Mouse (Mus musculus): Measurements from ENCODE around the gene Colca2.

Gene Colca2

DNA sequence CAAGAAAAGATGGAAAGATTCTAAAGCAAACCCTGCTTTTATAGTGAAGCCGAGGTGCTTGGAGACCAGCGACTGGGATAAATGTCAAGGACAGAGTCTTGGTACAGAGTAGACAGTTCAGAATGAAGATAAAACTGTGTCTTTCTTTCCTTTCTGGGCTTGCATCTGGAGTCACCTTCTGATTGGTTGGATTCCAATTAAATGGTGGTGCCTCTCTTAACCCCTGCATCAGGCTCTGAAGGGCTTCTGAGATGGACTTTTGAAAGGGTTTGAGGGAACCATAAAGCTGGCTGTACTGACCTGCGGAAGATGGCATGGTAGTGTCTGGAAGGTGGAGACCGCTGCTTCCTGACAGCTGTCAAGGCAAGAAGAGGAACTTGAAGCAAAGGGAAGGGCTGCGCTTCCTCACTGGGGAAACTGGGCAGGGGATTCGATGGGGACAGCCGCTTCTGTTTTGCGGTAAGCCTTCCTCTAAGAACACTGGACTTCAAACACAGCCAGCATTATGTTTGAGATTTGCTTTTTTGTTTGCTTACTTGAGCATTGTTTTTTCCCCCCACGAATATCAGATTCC lies 4.7 kb downstream of the Colca2 start:
- intact Hi-C loops (cut with DNase I), result no loop called here

DNA sequence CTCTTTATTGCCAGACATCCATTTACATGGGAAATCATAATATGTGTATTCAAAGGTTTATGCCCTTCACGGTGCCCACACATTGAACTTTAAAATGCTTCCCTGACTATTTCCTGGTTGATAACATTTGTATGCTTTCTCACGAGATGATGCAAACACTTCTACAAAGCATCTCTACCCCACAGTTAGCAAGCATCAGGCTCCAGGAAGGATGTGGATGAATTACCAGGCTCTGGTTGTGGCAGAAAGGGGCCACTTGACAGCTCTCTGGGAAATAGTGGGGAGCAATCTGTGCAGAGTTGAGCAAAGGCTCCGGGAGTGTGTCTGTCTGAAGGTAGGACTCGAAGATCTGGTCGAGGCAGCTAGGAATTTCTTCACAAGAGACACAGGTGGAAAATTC lies 6.3 kb downstream of the Colca2 start:
- intact Hi-C loops (cut with DNase I), result no loop called here

DNA sequence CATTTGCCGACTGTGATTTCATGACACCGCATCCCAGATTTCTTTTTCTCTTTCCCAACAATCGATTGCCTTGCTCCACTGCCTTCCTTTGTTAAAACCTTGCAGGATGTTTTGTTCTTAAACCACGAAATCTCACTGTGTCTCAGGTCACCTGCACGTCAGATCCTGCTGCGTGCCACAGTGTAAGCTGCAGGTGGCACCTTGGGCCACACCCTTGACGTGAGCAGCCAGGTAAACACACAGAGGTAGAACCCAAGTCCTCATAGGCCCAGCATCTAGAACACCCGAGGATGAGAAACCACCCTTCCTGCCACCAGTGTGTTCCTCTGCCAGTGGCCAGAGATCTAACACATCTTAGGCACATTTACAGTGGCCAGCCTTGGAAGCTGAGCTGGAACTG lies 7.3 kb downstream of the Colca2 start:
- intact Hi-C loops (cut with DNase I), result no loop called here

DNA sequence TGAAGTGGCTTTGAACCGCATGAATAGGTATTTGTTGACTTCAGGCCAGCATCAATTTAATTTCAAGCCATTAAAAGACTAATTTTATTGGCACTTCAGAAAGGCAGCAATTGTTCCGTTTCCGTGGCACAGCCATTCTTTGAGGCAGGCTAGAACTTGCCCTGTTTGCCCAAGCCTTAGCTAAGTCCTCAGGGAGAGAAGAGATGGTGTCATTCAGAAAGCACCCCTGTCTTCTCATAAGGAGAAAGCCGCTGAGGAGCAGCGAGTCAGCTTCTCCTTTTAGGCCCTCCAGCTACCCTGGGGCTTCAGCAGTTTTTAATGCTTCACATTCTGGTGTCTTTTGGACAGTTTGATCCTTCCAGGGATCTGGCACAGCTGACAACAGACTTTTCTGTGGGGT lies 9.5 kb downstream of the Colca2 start:
- intact Hi-C loops (cut with DNase I), result no loop called here

DNA sequence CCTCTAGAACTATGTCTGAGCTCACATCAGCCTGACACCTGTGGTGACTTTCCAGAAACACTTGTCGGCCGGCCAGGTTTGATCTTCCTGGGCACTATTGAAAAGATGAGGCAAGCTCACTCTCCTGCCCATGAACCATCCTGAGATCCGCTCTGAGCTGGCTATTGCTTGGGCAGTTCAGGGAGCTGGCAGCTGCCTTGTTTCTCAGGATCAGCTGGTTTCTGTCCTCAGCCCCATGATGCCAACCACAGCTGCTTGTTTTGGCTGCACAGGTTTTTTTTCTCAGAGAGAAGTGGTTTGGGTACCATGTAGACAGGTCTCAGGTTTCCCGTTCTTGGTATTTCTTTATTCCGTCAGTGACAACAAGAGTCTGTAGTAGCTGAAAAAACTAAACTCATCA lies 19.9 kb downstream of the Colca2 start:
- intact Hi-C loops (cut with DNase I), result no loop called here

DNA sequence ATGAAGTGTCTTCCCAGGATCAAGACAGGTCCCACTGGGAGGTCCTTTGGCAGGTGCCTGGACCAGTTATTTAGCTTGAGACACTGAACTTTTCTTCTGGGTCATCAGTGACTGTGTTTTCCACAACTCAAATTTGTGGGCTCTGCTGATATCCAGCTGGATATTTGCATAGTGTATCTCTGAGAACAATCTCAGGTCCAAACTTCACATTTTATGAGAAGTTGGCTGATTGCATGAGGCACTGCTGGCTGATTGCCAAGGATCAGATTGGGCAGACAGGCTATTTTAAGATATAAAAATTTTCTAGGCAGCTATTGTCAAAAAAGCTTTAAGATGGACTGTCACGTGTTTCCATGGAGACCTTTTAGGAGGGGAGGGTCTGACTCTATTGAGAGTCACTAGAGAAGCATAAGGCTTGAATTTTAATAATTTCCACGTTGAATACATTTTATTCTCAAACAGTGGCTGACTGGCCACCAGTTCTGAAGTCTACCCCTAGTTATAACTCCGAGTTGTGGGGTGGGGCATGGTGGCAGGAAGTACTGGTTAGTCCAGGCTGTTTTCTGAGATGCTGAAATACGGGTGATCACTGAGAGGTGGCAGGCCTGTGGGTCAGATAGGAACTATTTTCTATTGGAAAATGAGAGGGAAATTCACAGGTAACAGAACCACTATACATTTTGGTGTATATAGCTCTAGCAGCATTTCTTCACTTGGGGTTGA lies 21.4 kb downstream of the Colca2 start:
- intact Hi-C loops (cut with DNase I), result no loop called here

DNA sequence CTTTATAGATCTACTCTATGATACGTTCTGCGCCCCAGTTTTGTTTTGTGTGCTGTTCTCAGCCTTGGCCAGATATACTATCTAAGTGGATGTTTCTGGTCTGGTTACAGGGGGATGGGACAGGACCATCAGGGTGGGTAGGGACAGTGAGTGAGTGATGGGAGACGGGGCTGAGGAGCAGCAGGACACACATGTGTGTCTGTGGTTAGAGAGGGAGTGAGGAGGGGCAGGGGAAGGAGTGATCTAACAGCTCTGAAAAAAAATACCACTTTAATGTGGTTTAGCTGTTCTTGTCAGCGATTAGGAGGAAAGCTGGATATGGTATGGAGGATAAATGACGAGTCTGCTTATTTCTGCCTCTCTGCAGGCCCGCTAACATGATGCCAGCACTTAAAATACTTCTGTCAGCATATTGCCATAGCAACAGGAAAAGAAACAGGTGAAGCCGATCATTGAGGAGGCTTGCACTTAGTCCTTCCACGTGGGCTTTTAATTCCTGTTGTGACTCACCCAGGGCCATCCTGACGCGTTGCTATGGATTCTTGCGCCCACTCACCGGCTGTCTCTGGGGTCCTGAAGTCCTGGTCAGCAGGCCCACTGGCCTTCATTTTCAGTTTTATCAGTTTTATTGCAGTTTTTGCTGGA lies 39.5 kb downstream of the Colca2 start:
- intact Hi-C loops (cut with DNase I), result no loop called here

DNA sequence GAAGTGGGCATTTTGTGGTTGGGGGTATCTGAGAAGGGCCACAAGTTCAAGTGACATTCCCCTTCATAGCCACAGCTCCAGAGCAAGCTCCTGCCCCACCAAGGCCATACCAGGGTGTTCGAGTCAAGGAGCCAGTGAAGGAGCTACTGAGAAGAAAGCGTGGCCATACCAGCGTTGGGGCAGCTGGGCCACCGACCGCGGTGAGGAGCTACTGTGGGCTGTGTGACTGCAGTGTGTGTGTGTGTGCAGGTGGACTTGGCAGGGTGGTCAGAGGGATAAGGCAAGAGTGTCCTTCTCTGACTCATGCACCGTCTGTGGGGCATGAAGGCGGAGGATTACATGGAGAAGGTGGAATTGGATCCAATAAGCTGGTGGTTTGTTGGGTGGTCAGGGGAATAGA lies 46.2 kb downstream of the Colca2 start:
- intact Hi-C loops (cut with DNase I), result no loop called here

DNA sequence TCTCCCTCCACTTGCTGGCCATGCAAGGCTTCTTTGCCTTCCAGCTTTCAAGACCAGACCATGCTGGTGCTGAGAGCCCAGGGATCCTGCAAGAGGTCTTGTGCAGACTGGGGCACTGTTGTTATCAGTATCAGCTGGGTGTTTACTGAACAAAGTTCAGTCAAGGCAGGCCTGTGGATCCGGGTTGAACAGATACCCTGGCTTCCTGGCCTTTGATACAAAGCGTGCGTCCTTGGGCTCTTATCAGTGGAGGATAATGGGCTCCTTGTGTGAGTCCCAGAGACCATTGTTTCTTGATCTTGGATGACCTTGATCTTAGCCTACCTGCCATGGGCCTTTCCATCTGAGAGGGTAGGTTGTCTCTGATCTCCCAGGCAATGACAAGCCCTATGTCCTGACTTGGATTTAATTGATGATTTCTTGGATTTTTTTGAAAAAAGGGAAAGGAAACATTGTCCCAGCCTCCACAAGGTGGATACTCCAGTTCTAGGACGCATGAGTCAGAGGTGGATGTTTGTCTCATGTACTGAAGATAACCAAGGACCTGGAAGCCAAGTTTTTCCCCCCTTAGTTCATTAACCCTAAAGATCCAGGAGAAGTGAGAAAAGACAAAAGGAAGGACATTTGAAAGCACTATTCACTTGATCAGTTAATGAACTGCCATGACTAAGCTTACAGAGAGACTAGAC lies 47.5 kb downstream of the Colca2 start:
- intact Hi-C loops (cut with DNase I), result no loop called here

DNA sequence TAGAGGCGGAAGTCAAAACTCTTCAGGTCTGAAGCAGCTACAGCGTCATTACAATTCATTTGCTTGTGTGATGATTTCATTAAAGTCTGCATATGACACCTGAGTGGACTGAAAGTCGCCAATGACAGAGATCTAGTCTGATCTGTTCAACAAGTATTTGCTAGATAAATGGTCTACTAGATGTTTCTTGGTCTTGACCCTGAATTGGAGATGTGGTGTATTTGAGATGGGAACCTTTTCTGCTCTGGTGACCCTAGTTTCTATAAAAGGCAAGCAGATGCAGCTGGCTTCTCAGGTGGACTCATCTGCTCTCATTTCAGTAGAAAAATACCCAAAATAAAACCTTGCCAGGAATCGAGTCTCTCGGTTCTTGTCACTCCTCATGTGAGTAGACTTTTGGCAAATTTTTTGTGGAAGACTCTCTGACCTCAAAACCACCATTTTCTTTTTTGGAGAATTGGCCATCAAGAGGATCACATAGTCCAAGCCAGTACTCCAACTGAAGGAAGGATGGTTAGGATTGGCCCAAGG lies 52.7 kb downstream of the Colca2 start:
- intact Hi-C loops (cut with DNase I), result no loop called here

Data from adrenal gland (tissue).